Mouse (Mus musculus) ES-E14 (cell line): ENCODE data around the gene Rnf111. TPM values are rescaled to one million over a fixed set of nuclear protein-coding genes. Genes with fewer than 3 reads are reported as not detected.

Experiments used
- DNase-seq: peaks from one replicate; pipeline ENCODE4 v3.0.0-alpha.2; 2013; ENCODE audit warnings: low read depth, low spot score
- H3K27ac ChIP-seq: 2 replicates; pipeline ENCODE4 v1.5.1; 2012; ENCODE audit warnings: low read depth, mild to moderate bottlenecking, low read length, moderate library complexity, mixed read lengths; ENCODE audit not compliant: poor library complexity, insufficient read depth, severe bottlenecking
- H3K36me3 ChIP-seq: 2 replicates; pipeline ENCODE4 v1.6.1; 2012; ENCODE audit warnings: mild to moderate bottlenecking, low read length, moderate library complexity, mixed read lengths; ENCODE audit not compliant: control insufficient read depth, poor library complexity, insufficient read depth, severe bottlenecking
- H3K4me1 ChIP-seq, 2 experiments: fragments of 150-350 bp in 1 of 2; sonication (generic) in 1 of 2; 2 replicates each; pipeline ENCODE4 v1.6.1; 2012; ENCODE audit warnings: low read length in 2 of 2, mild to moderate bottlenecking in 1 of 2, mixed read lengths in 1 of 2; ENCODE audit not compliant: control insufficient read depth in 2 of 2, insufficient read depth in 2 of 2, poor library complexity in 1 of 2
- H3K4me3 ChIP-seq, 2 experiments: fragments of 150-350 bp in 1 of 2; sonication (generic) in 1 of 2; 2 replicates each; pipeline ENCODE4 v1.5.1; 2012; ENCODE audit warnings: low read length in 2 of 2, low read depth in 1 of 2, mild to moderate bottlenecking in 1 of 2, mixed read lengths in 1 of 2; ENCODE audit not compliant: insufficient read depth in 1 of 2, poor library complexity in 1 of 2, severe bottlenecking in 1 of 2
- H3K9ac ChIP-seq: 2 replicates; pipeline ENCODE4 v1.6.1; 2012; ENCODE audit warnings: low read depth, mild to moderate bottlenecking, low read length, mixed read lengths; ENCODE audit not compliant: poor library complexity, insufficient read depth, severe bottlenecking
- H3K9me3 ChIP-seq: fragments of 150-350 bp; sonication (generic); 2 replicates; pipeline ENCODE4 v1.6.1; 2012; ENCODE audit warnings: low read depth, mild to moderate bottlenecking, low read length; ENCODE audit not compliant: control insufficient read depth, insufficient read depth
- CHD2 ChIP-seq: IDR thresholded peaks from 2 replicates; pipeline ENCODE4 v1.6.1; 2014; ENCODE audit warnings: mild to moderate bottlenecking, low read depth, low read length, inconsistent platforms
- HCFC1 ChIP-seq: IDR thresholded peaks from 2 replicates; pipeline ENCODE4 v1.6.1; 2012; ENCODE audit warnings: low read length, inconsistent platforms, borderline replicate concordance; ENCODE audit not compliant: insufficient read depth
- MAFK ChIP-seq: IDR thresholded peaks from 2 replicates; pipeline ENCODE4 v1.6.1; 2014; ENCODE audit warnings: mild to moderate bottlenecking, low read depth, low read length, inconsistent platforms; ENCODE audit not compliant: insufficient read depth
- ZC3H11A ChIP-seq: IDR thresholded peaks from 2 replicates; pipeline ENCODE4 v1.6.1; 2012; ENCODE audit warnings: low read depth, mild to moderate bottlenecking, inconsistent platforms, low read length, borderline replicate concordance
- ZNF384 ChIP-seq: IDR thresholded peaks from 2 replicates; pipeline ENCODE4 v1.6.1; 2012; ENCODE audit warnings: low read depth, low read length, inconsistent platforms
- in situ Hi-C, 2 experiments: fragments of 600-800 bp; cut with MboI; formaldehyde crosslinking; loops; one replicate each; pipeline ENCODE4 v1.15.1; 2025; ENCODE audit warnings: low sequenced_read_pairs in 2 of 2, inconsistent platforms in 1 of 2; ENCODE audit not compliant: unreplicated experiment in 2 of 2
- total RNA-seq: library from RNA; depleted of rRNA; stranded (reverse); fragments of 300-350 nt; gene quantifications from 2 replicates; pipeline ENCODE4 v1.2.3, GENCODE M21; 2012

Gene Rnf111
- total RNA-seq, 1 experiment: 24.3 TPM

DNA sequence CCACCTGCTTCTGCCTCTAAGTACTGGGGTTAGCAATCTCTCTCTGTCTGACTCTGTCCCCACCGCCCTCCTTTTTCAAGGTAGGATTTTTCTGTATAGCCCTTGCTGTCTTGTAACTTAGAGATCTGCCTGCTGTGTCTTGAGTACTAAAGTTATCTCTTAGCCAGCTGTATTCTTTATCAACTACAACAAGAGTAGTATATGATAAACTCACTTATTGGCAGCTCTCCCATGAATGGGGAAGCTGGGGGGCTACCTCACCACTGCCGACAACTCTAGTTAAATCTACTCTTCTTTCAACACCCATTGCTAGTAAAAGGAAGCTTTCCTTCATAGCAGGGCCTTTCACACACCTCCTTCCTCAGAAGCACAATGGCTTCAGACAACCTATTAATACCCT is 51.2 kb downstream of the Rnf111 start:
- Histone ChIP-seq H3K27ac (no peak overlapping the region), H3K4me3 (no peak overlapping the region), H3K4me1 (no peaks in the 10 kb centered on the region), H3K9me3 (no peaks in the 10 kb centered on the region), H3K9ac (no peak overlapping the region), H3K36me3 (peaks cover 9% of the 10 kb centered on the region)
- no peak for DNase-seq
- in situ Hi-C loops: no loop called here
- TF ChIP-seq CHD2: no peak
- no peak for TF ChIP-seq ZNF384
- TF ChIP-seq ZC3H11A: no peak
- TF ChIP-seq MAFK: no peak
- TF ChIP-seq HCFC1: no peak

DNA sequence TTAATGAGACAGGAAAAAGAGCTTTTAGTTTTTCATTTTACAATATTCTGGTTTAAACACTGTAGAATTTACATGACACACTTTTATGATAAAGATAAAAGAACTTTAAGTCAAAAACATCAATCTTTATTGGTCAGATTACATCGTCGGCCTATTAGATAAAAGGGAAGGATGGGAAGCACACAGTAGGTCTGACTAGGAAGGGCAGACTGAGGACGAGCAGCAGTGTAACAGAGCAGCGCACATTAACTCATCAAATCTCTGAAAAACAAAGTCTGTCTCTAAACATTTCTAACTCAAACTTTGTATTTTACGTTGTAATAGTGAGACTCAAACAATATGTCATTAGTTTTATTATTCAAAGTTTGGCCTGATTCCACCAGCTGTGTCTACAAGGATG is 54.5 kb downstream of the Rnf111 start:
- Histone ChIP-seq H3K4me3 (no peak overlapping the region), H3K27ac (no peak overlapping the region), H3K36me3 (peaks cover 8% of the 10 kb centered on the region), H3K9ac (no peak overlapping the region), H3K9me3 (no peaks in the 10 kb centered on the region), H3K4me1 (no peaks in the 10 kb centered on the region)
- no peak for TF ChIP-seq ZC3H11A
- no peak for TF ChIP-seq CHD2
- TF ChIP-seq ZNF384: no peak
- TF ChIP-seq HCFC1: no peak
- no peak for TF ChIP-seq MAFK
- no peak for DNase-seq
- in situ Hi-C loops: no loop called here

DNA sequence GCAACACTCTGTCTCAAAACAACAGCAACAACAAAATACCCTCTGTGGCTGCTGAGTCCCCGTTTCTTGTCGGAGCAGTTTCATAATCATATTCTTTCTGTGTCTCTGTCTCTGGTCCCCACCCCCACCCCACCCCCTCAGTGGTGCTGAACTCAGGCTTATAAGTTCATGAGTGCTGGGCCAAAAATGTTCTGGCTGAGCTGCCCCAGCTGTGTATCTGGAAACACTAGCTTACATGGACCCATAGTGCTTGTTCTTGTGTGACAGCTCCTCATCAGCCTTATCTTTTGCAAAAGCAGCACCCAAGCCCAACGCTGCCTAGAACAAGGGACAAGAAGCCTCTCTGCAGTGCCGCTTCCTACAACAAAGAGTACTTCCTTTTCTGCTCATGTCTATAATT is 63.6 kb downstream of the Rnf111 start:
- Histone ChIP-seq H3K4me3 (no peak overlapping the region), H3K4me1 (0 out of 4 replicates have a peak, but pooled peaks cover 0 to 2% of the 10 kb centered on the region in 2 experiments), H3K27ac (no peak overlapping the region), H3K9ac (no peak overlapping the region), H3K9me3 (no peaks in the 10 kb centered on the region), H3K36me3 (peaks cover 15% of the 10 kb centered on the region)
- no peak for DNase-seq
- in situ Hi-C loops: no loop called here
- TF ChIP-seq ZC3H11A (no peak), ZNF384 (no peak), CHD2 (no peak), MAFK (no peak), HCFC1 (no peak)

DNA sequence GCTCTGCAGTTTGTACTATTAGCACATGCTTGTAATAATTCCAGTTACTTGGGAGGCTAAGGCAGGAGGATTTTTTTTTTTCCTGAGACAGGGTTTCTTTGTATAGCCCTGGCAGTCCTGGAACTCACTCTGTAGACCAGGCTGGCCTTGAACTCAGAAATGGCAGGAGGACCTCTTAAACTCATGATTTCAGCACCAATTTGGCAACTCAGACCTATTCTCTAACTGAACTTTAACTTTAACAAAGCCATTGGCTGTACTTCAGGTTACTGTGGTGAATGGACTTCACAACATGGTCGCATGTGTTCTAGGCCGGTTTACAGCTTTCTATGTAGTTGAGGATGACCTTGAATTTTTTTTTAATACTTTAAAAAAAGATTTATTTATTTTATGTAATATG is 80.9 kb downstream of the Rnf111 start:
- peaks cover 3 to 8% of the 10 kb centered on the region in 2 experiments; a peak in 3 of 4 replicates for H3K4me1 ChIP-seq
- in situ Hi-C loops: no loop called here
- no peak overlapping the region for H3K27ac ChIP-seq
- H3K9me3 ChIP-seq: no peaks in the 10 kb centered on the region
- TF ChIP-seq ZC3H11A (no peak), ZNF384 (no peak), CHD2 (no peak), MAFK (no peak), HCFC1 (no peak)
- H3K36me3 ChIP-seq: peaks cover 12% of the 10 kb centered on the region
- H3K9ac ChIP-seq: no peak overlapping the region
- DNase-seq: no peak
- no peak overlapping the region for H3K4me3 ChIP-seq
